Mouse (Mus musculus) thymus, adult 2 months (tissue): ENCODE results near the gene St6galnac3.

Experiments
- CTCF ChIP-seq: fragments of 200-500 bp; IDR thresholded peaks from 2 replicates; pipeline ENCODE4 v1.5.1; 2012; ENCODE audit warnings: mild to moderate bottlenecking, control low read depth, low read length, moderate library complexity, borderline replicate concordance; ENCODE audit not compliant: control insufficient read depth, poor library complexity, insufficient read depth; ENCODE audit errors: extremely low read depth
- POLR2A ChIP-seq: fragments of 200-500 bp; IDR thresholded peaks from 2 replicates; pipeline ENCODE4 v1.6.1; 2012; ENCODE audit warnings: mild to moderate bottlenecking, low read length, control low read depth, moderate library complexity; ENCODE audit not compliant: control insufficient read depth, poor library complexity, insufficient read depth; ENCODE audit errors: extremely low read depth

DNA sequence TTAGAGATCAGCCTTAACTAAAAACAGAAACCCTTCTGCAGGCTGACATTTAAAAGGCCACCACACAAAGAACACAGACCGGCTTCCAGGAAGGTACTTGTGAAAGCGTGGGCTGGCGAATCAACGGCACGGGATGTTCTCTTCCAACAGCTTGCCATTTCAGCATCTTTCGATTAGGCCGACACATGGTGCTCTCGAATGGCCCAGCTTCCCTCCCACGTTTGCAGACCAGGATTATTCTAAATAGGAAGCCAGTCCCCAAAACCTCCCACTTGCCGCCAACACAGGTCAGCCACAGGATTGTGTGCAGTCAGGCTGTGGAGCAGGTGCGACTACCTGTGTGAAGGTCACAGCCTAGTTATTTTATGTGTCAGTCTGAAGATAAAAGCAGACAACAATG is 153.8 kb downstream of the St6galnac3 start:
- no peak for TF ChIP-seq POLR2A
- no peak for TF ChIP-seq CTCF
